Mouse (Mus musculus) adrenal gland, postnatal 25 days (tissue): ENCODE results near the gene Gm49358. TPM values are rescaled to one million over a fixed set of nuclear protein-coding genes. Genes with fewer than 3 reads are reported as not detected.

Experiments
- DNase-seq: peaks from one replicate; pipeline ENCODE4 v3.0.0; 2021; ENCODE audit warnings: mixed read lengths
- long read RNA-seq: library from polyadenylated mRNA; stranded (forward); transcript quantifications from one replicate; pipeline ENCODE4 v2.0.0, GENCODE M21; 2021
- total RNA-seq: library from RNA; stranded (reverse); gene quantifications from 2 replicates; pipeline ENCODE4 v1.2.3, GENCODE M21; 2021

Gm49358 gene
- 9.5 and 10.1 TPM in 2 replicates for total RNA-seq
- long read RNA-seq, result 0 reads

GRCm38 (mm10) chr10:86763672-86764071 lies at the start of gene Gm49358:
Gm49358 (plus strand) TSS chr10:86763972.
- DNase-seq, result no peak

- peak; percentile 8 for DNase-seq
These were observed 36.2 kb upstream of the Gm49358 start for GRCm38 (mm10) chr10:86727548-86727980.

GRCm38 (mm10) chr10:86728176-86728575 lies 35.6 kb upstream of the Gm49358 start:
- DNase-seq, result no peak

DNA sequence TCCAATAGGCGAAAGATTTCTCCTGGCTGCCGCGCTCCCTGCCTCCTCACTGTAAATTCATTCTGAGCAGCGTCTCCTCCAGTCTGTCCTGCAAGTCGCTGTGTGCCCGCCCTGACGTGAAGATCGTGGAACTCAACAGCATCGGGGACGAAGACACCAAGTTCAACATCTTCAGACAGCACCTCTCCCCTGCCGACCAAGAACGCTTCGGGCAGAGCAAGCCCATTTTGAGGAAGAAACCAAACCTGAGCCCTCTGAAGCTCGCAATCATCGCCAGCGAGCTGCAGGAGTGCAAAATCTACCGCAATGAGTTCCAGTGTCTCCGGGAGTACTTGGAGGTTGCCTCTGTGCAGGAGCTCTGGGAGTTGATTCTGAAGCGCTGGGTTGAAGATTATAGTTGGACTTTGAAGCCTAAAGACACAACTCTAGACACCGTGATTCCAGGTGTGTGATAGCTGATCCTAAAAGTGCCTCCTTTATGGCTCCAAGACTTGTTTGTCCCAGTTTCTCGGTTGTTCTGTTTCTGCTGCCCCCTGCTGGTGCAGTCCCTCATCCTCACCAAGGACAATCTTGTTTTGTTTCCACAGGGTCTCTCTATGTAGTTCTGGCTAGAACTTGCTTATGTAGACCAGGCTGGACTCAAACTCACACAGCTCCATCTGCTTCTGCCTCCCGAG lies 32.8 kb upstream of the Gm49358 start:
- peak; percentile 86 for DNase-seq

DNA sequence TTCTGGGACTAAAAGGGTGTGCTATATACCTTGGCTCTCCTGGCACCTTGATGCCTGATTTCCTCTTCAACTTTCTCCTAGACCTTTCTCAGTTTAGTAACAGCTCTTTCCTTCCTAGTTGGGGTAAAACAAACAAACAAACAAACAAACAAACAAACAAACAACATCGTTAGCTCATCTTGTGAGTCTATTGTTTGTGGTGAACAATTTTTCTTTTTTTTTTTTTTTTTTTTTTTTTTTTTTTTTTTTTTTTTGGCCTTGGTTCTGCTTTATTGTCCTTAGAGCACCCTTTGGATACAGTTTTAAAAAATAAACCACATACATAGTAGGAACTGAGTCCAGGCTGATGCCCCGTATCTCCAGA lies 32.3 kb upstream of the Gm49358 start:
- DNase-seq, result no peak

- DNase-seq, result no peak
These were observed 28.7 kb upstream of the Gm49358 start for GRCm38 (mm10) chr10:86735036-86735435.

GRCm38 (mm10) chr10:86742918-86743317 lies 20.9 kb upstream of the Gm49358 start:
- no peak for DNase-seq

- DNase-seq, result no peak
These were observed 19.5 kb upstream of the Gm49358 start for GRCm38 (mm10) chr10:86744306-86744705.

DNA sequence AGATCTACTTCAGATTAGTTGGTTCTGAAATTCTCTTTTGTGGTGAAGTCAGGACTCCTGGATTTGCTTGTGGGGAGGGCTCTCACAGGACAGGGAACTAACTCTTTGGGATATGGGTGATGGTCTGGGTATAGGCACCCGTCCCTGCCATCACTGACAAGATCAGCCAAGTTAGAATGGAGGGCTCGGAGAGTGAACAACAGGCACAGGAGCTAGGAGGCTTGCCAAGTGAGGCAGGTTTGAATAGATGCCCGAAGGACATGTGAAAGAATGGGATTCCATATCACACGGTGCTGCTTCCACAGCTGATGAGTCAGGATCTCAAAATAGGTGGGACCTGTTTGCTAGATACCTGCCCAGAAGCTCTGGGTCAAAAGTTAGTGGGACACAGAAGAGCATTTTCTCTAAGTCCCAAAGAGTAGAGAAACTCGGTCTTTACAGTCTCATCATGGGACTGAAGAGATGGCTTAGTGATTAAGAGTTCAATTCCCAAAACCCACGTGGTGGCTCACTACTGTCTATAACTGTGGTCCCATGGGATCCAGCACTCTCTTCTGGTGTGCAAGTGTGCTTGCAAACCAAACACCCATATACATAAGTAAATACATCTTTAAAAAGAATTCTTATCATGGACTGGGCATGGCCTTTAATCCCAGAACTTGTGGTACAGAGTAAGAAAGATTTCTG lies 7.8 kb upstream of the Gm49358 start:
- no peak for DNase-seq

DNA sequence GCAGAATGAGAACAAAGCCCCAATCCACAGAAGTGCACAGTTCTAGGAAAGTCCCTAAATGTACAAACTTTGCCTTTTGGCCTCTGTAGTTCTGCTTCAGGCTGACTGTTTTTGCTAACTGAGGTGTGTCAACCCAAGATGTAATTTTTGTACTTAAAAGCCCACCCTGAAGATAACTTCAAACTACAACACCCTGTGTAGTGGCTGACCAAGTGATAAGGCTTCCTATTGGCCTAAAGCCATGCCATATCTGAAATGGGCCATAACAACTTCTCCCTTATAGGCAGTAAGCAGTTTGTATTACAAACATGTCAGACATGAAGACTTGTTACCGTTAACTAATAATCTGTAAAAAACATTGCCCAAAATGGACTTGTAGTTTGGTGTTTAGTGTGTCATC lies 6.0 kb upstream of the Gm49358 start:
- DNase-seq, result no peak

DNA sequence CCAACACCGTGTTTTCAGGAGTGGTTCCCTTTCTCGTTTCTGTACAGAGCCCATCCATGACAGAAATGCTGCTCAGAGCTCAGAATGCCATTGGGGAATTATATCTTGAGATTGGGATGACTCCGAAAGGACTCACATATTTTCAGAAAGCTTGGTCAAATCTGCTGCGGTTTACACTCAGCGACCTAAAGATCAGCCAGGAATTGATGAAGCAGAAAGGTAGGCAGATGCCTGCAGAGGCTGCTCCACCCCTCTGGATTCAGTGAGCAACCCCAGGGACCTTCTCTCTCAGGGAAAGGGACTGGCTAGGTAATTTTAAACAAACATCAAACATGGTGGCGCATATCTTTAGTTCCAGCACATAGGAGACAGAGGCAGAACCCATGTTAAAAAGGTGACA lies 5.6 kb upstream of the Gm49358 start:
- no peak for DNase-seq

- DNase-seq, result no peak
These were observed 2.5 kb upstream of the Gm49358 start for GRCm38 (mm10) chr10:86761236-86761635.

GRCm38 (mm10) chr10:86761722-86762383 lies 1.9 kb upstream of the Gm49358 start:
- DNase-seq, result no peak

DNA sequence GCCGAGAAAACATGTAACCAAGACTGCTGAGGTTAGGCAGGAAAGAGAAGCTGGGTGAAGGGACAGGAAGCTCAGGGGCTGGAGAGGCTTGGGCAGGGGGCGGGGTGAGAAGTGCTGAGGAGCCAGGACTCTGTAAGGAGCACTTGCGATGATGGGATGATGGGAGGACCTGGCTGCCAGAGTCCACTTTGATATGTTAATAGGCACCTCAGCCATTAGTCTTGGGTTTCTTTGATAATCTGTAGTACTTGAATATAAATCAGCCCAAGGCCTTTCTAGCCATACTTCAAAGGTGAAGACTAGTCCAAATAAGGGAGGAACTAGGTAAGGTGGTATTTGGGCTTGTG lies 1.4 kb upstream of the Gm49358 start:
- no peak for DNase-seq

- no peak for DNase-seq
These were observed 1.7 kb downstream of the Gm49358 start for GRCm38 (mm10) chr10:86765344-86765966.

DNA sequence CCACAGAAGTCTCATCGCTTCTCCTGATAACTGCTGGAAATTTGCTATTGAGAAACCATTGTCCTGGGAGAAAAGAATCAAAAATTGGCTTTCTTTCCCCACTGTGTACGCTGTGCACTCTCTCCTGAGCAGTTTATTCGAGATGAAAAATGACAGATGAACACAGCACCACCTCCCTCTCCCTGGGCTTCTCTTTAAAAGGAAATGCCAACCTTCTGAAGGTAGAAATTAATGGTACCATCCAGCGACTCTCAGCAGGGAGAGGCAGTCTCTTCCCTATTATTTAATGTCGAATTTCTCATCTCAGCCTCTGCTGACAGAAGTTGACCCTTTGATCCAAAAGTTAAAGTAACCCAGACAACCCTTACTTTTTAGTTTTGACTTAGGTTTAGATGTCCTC lies 5.4 kb downstream of the Gm49358 start:
- DNase-seq, result no peak

GRCm38 (mm10) chr10:86769797-86770196 lies 6.0 kb downstream of the Gm49358 start:
- DNase-seq, result no peak

GRCm38 (mm10) chr10:86771701-86772100 lies 7.9 kb downstream of the Gm49358 start:
- no peak for DNase-seq

DNA sequence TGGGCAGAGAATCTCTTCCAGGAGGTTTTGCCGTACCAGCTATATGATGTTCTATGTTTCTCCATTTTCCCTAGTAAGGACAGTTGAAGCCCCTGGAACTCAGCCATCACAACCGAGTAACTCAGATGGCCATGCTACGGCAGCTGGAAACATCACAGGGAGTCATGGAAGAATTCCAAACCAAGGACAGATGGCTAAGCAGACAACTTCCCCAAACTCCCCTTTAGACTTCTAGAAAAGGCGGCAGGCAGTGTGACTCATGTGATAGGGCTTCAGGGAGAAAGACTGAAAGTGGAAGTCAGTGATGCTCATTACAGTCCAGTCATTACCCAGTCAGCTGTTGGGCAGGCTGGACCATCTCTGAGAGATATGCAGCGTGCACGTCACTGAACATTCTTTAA lies 8.5 kb downstream of the Gm49358 start:
- DNase-seq, result no peak

- DNase-seq, result no peak
These were observed 9.6 kb downstream of the Gm49358 start for GRCm38 (mm10) chr10:86773360-86773759.

- DNase-seq, result no peak
These were observed 12.5 kb downstream of the Gm49358 start for GRCm38 (mm10) chr10:86776281-86776680.

- no peak for DNase-seq
These were observed 14.0 kb downstream of the Gm49358 start for GRCm38 (mm10) chr10:86777614-86778319.
